Mouse (Mus musculus): ENCODE measurements around the gene Wdr48. TPM values are rescaled to one million over a fixed set of nuclear protein-coding genes. Genes with fewer than 3 reads are reported as not detected.

The Wdr48 gene
- 103 and 107 TPM in 2 replicates for polyA plus RNA-seq (2011; ENCODE audit: insufficient read depth, insufficient read length, low read depth, missing spikeins)

- Histone ChIP-seq H3K9me3 (replicated peaks; ENCODE audit: control insufficient read depth, insufficient read depth, low read length, poor library complexity, severe bottlenecking) (no peaks in the 10 kb centered on the region), H3K27ac (ENCODE audit: insufficient read depth, low read length) (no peak within 1 kb of the TSS), H3K36me3 (ENCODE audit: control insufficient read depth, insufficient read depth, low read length, poor library complexity, severe bottlenecking) (no peaks in the 10 kb centered on the region), H3K4me3 (ENCODE audit: low read depth, low read length) (peak within 1 kb of the TSS; percentile 86), H3K4me1 (ENCODE audit: control insufficient read depth, insufficient read depth, low read length) (no peaks in the 10 kb centered on the region), H3K9ac (ENCODE audit: low read depth, poor library complexity, severe bottlenecking) (peak within 1 kb of the TSS; percentile 90), H3K27me3 (ENCODE audit: control insufficient read depth, insufficient read depth, low read length, poor library complexity, severe bottlenecking) (no peaks in the 10 kb centered on the region)
- TF ChIP-seq POLR2A (IDR thresholded peaks at IDR 0.05; ENCODE audit: insufficient read depth, low read length) (no peak), CTCF (IDR thresholded peaks at IDR 0.05; ENCODE audit: low read depth, low read length) (no peak), EP300 (IDR thresholded peaks at IDR 0.05; ENCODE audit: insufficient read depth, low read depth, low read length) (0 out of 2 replicates have a peak, but pooled peaks have one; percentile 25)
Measured at GRCm38 (mm10) chr9:119894339-119895009, at the start of gene Wdr48. Wdr48 (plus strand) TSS chr9:119894878.

- Histone ChIP-seq H3K36me3 (ENCODE audit: control insufficient read depth, insufficient read depth, low read length, poor library complexity, severe bottlenecking) (no peaks in the 10 kb centered on the region), H3K4me3 (ENCODE audit: low read depth, low read length) (no peak overlapping the region), H3K9ac (ENCODE audit: low read depth, poor library complexity, severe bottlenecking) (no peak overlapping the region), H3K27ac (ENCODE audit: insufficient read depth, low read length) (no peak overlapping the region), H3K4me1 (ENCODE audit: control insufficient read depth, insufficient read depth, low read length) (no peaks in the 10 kb centered on the region), H3K27me3 (ENCODE audit: control insufficient read depth, insufficient read depth, low read length, poor library complexity, severe bottlenecking) (no peaks in the 10 kb centered on the region), H3K9me3 (replicated peaks; ENCODE audit: control insufficient read depth, insufficient read depth, low read length, poor library complexity, severe bottlenecking) (no peaks in the 10 kb centered on the region)
- TF ChIP-seq POLR2A (IDR thresholded peaks at IDR 0.05; ENCODE audit: insufficient read depth, low read length) = no peak
- TF ChIP-seq CTCF (IDR thresholded peaks at IDR 0.05; ENCODE audit: low read depth, low read length) = no peak
- TF ChIP-seq EP300 (IDR thresholded peaks at IDR 0.05; ENCODE audit: insufficient read depth, low read depth, low read length) = no peak
Measured at GRCm38 (mm10) chr9:119847187-119847586, 47.5 kb upstream of the Wdr48 start.

- H3K27me3 ChIP-seq (ENCODE audit: control insufficient read depth, insufficient read depth, low read length, poor library complexity, severe bottlenecking) = no peaks in the 10 kb centered on the region
- H3K27ac ChIP-seq (ENCODE audit: insufficient read depth, low read length) = no peak overlapping the region
- TF ChIP-seq POLR2A (IDR thresholded peaks at IDR 0.05; ENCODE audit: insufficient read depth, low read length) (no peak), EP300 (IDR thresholded peaks at IDR 0.05; ENCODE audit: insufficient read depth, low read depth, low read length) (no peak), CTCF (IDR thresholded peaks at IDR 0.05; ENCODE audit: low read depth, low read length) (no peak)
- H3K9ac ChIP-seq (ENCODE audit: low read depth, poor library complexity, severe bottlenecking) = no peak overlapping the region
- H3K4me1 ChIP-seq (ENCODE audit: control insufficient read depth, insufficient read depth, low read length) = no peaks in the 10 kb centered on the region
- H3K4me3 ChIP-seq (ENCODE audit: low read depth, low read length) = no peak overlapping the region
- no peaks in the 10 kb centered on the region for H3K36me3 ChIP-seq (ENCODE audit: control insufficient read depth, insufficient read depth, low read length, poor library complexity, severe bottlenecking)
- no peaks in the 10 kb centered on the region for H3K9me3 ChIP-seq (replicated peaks; ENCODE audit: control insufficient read depth, insufficient read depth, low read length, poor library complexity, severe bottlenecking)
Measured at GRCm38 (mm10) chr9:119848671-119849070, 46.0 kb upstream of the Wdr48 start.

- Histone ChIP-seq H3K9me3 (replicated peaks; ENCODE audit: control insufficient read depth, insufficient read depth, low read length, poor library complexity, severe bottlenecking) (no peaks in the 10 kb centered on the region), H3K9ac (ENCODE audit: low read depth, poor library complexity, severe bottlenecking) (no peak overlapping the region), H3K27ac (ENCODE audit: insufficient read depth, low read length) (no peak overlapping the region), H3K36me3 (ENCODE audit: control insufficient read depth, insufficient read depth, low read length, poor library complexity, severe bottlenecking) (no peaks in the 10 kb centered on the region), H3K4me1 (ENCODE audit: control insufficient read depth, insufficient read depth, low read length) (no peaks in the 10 kb centered on the region), H3K27me3 (ENCODE audit: control insufficient read depth, insufficient read depth, low read length, poor library complexity, severe bottlenecking) (no peaks in the 10 kb centered on the region), H3K4me3 (ENCODE audit: low read depth, low read length) (no peak overlapping the region)
- TF ChIP-seq POLR2A (IDR thresholded peaks at IDR 0.05; ENCODE audit: insufficient read depth, low read length) (no peak), EP300 (IDR thresholded peaks at IDR 0.05; ENCODE audit: insufficient read depth, low read depth, low read length) (no peak), CTCF (IDR thresholded peaks at IDR 0.05; ENCODE audit: low read depth, low read length) (no peak)
Measured at GRCm38 (mm10) chr9:119849214-119849613, 45.5 kb upstream of the Wdr48 start.

- H3K36me3 ChIP-seq (ENCODE audit: control insufficient read depth, insufficient read depth, low read length, poor library complexity, severe bottlenecking) = no peaks in the 10 kb centered on the region
- no peaks in the 10 kb centered on the region for H3K4me1 ChIP-seq (ENCODE audit: control insufficient read depth, insufficient read depth, low read length)
- H3K27ac ChIP-seq (ENCODE audit: insufficient read depth, low read length) = no peak overlapping the region
- H3K9ac ChIP-seq (ENCODE audit: low read depth, poor library complexity, severe bottlenecking) = no peak overlapping the region
- H3K4me3 ChIP-seq (ENCODE audit: low read depth, low read length) = no peak overlapping the region
- H3K9me3 ChIP-seq (replicated peaks; ENCODE audit: control insufficient read depth, insufficient read depth, low read length, poor library complexity, severe bottlenecking) = peaks cover 5% of the 10 kb centered on the region
- TF ChIP-seq CTCF (IDR thresholded peaks at IDR 0.05; ENCODE audit: low read depth, low read length) = no peak
- TF ChIP-seq EP300 (IDR thresholded peaks at IDR 0.05; ENCODE audit: insufficient read depth, low read depth, low read length) = no peak
- no peak for TF ChIP-seq POLR2A (IDR thresholded peaks at IDR 0.05; ENCODE audit: insufficient read depth, low read length)
- no peaks in the 10 kb centered on the region for H3K27me3 ChIP-seq (ENCODE audit: control insufficient read depth, insufficient read depth, low read length, poor library complexity, severe bottlenecking)
Measured at GRCm38 (mm10) chr9:119852347-119853030, 42.2 kb upstream of the Wdr48 start.

Measured in ES-Bruce4 (cell line).